Mouse (Mus musculus) bone marrow, adult 2 months (tissue): ENCODE measurements around the gene Olfr124. TPM values are rescaled to one million over a fixed set of nuclear protein-coding genes. Genes with fewer than 3 reads are reported as not detected.

Experiments
- H3K27ac ChIP-seq: fragments of 200-500 bp; 2 replicates; pipeline ENCODE4 v1.5.1; 2012; ENCODE audit warnings: low read depth, mild to moderate bottlenecking, control low read depth, inconsistent platforms, low read length; ENCODE audit not compliant: control insufficient read depth, poor library complexity, insufficient read depth
- H3K4me1 ChIP-seq: fragments of 200-500 bp; 2 replicates; pipeline ENCODE4 v1.6.1; 2011; ENCODE audit warnings: low read length; ENCODE audit not compliant: control insufficient read depth, insufficient read depth
- H3K4me3 ChIP-seq: fragments of 200-500 bp; replicated peaks from 2 replicates; pipeline ENCODE3; 2011; ENCODE audit warnings: mild to moderate bottlenecking, low read depth, low read length, control low read depth; ENCODE audit not compliant: control insufficient read depth
- CTCF ChIP-seq: fragments of 200-500 bp; IDR thresholded peaks from 2 replicates; pipeline ENCODE4 v1.5.1; 2011; ENCODE audit warnings: low read length, control low read depth; ENCODE audit not compliant: control insufficient read depth, insufficient read depth
- POLR2A ChIP-seq: fragments of 200-500 bp; IDR thresholded peaks from 2 replicates; pipeline ENCODE4 v1.6.1; 2011; ENCODE audit warnings: low read depth, mild to moderate bottlenecking, control low read depth, low read length, borderline replicate concordance; ENCODE audit not compliant: control insufficient read depth
- WGBS: fragments of 180-500 bp; shearing (Covaris S2); methylation state at CpG from one replicate; pipeline ENCODE4 v1.1.7; 2018; 5-methylcytosine and 5-hydroxymethylcytosine counted together
- polyA plus RNA-seq: library from polyadenylated mRNA; stranded (reverse); fragments of >200 nt; gene quantifications from 2 replicates; pipeline ENCODE4 v1.2.4, GENCODE M21; 2011; ENCODE audit warnings: low replicate concordance; ENCODE audit not compliant: missing spikeins, insufficient read depth, insufficient read length

The Olfr124 gene
- polyA plus RNA-seq = not detected in 2 replicates

DNA sequence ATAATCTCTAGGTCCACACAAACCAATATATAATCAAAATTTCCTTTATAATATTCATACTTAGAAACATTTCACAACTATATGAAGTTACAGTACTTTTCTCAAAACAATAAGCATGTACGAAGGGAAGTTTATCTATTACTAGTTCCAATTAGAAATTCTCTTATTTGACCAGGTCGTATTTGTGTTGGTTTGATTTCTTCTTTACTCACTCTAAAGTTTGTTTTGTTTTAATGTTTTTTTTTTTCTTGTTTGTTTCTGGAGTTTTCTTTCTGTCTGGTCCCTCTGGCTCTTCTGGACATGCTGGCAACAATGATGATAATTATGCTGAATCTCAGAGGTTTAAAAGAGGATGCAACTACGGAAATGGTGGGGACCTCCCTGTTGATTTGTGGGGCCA is at the start of gene Olfr124:
TSS of gene Olfr124 (plus strand) at position 301 of the 400 bp plus-strand sequence.
- no peak within 1 kb of the TSS for H3K4me3 ChIP-seq
- H3K27ac ChIP-seq = no peak within 1 kb of the TSS
- WGBS = 79% methylated on average over 3 of the region's 3 CpGs
- TF ChIP-seq CTCF (no peak), POLR2A (no peak)
- no peaks in the 10 kb centered on the region for H3K4me1 ChIP-seq

DNA sequence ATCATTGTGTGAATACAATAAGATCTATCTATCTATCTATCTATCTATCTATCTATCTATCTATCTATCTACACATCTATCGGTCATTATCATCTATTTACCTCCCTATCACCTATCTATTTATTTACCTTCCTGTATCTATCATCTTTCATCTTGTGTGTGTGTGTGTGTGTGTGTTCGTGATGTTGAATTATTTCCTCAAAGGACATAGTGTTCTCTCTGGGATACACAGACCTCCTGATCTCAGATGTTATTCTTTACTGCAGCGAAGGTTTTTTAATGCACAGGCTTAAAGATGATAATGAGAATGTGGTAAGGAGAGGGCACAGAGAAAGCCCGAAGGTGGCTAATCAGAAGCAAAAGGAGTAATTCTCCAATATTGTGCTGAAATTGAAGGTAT is 31.4 kb upstream of the Olfr124 start, which contains the start of gene Olfr122:
TSS of gene Olfr122 (plus strand) at position 301 of the 400 bp plus-strand sequence.
- no peak for TF ChIP-seq POLR2A
- TF ChIP-seq CTCF = no peak
- WGBS = 67% methylated on average over 4 of the region's 4 CpGs
- no peak within 1 kb of the TSS for H3K4me3 ChIP-seq
- no peaks in the 10 kb centered on the region for H3K4me1 ChIP-seq
- no peak within 1 kb of the TSS for H3K27ac ChIP-seq

DNA sequence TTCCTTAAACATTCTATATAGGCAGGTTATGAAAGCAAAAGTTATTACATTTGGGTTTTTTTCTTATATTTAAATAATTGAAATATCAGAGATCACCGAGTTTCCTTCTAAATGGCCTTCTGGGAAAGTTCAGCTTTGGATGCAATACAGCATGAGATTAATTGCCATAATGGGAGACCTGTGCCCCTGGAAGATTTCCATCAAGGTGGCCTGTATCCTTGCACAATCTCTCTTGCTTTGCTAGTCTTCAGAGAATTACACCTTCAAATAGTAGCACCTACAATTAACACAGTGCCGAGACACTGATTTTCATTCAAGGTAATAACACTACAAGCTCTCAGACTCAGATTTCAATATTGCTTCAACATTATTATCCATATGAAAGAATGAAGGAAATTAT is 6.5 kb upstream of the Olfr124 start, which contains the start of gene Olfr123:
TSS of gene Olfr123 (plus strand) at position 301 of the 400 bp plus-strand sequence.
- WGBS = 86% methylated on average over 2 of the region's 2 CpGs
- no peaks in the 10 kb centered on the region for H3K4me1 ChIP-seq
- H3K4me3 ChIP-seq = no peak within 1 kb of the TSS
- no peak within 1 kb of the TSS for H3K27ac ChIP-seq
- TF ChIP-seq CTCF (no peak), POLR2A (no peak)

DNA sequence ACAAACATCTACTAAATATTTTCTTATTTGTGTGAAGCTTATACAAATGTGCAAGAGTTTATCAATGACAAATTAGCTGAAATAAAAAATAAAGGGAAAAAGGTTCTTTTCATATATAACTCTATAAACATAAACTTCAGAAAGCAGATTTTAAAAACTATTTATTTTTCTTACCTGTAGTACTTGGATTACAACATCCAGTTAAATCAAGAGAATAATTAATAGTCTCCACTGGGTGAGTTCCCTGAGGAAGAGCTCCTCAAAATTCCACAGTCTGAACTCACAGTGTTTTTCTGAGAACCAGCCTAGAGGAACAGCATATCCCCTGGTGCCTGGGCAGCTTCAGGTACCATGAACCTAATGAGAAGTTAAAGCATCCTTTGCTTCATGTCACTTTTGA is 33.0 kb downstream of the Olfr124 start, which contains the start of gene Olfr125:
TSS of gene Olfr125 (plus strand) at position 301 of the 400 bp plus-strand sequence.
- no peak within 1 kb of the TSS for H3K4me3 ChIP-seq
- TF ChIP-seq POLR2A (no peak), CTCF (no peak)
- H3K4me1 ChIP-seq = no peaks in the 10 kb centered on the region

DNA sequence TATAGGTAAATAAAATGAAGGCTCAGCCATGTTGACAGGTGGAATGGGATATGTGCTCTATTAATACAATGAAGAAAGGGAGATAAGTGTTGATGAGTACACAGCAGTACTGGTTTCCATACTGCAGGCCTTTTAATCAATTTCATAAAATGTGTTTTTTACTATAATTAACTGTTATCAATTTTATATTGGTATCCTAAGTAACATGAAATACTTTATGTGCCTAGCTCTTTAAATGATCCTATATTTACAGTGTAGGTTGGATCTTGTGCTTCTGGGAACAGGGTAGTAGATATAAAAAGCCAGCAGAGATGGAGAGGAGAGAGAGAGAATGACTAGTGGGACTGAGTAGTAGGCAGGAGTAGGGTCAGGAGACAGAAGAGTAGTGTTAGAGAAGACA is 47.5 kb downstream of the Olfr124 start, which contains the start of gene Olfr126:
TSS of gene Olfr126 (plus strand) at position 301 of the 400 bp plus-strand sequence.
- Histone ChIP-seq H3K27ac (no peak within 1 kb of the TSS), H3K4me1 (no peaks in the 10 kb centered on the region), H3K4me3 (no peak within 1 kb of the TSS)
- TF ChIP-seq POLR2A = no peak
- no peak for TF ChIP-seq CTCF

More for the DNA sequence above, 33.0 kb downstream of the Olfr124 start, which contains the start of gene Olfr125:
- no peak within 1 kb of the TSS for H3K27ac ChIP-seq

Other genes with a start within 250 kb of the Olfr124 start
- gene Olfr112, start 230.4 kb upstream of the Olfr124 start, polyA plus RNA-seq = not detected in 2 replicates
- not detected in 2 replicates for gene Olfr113, start 222.2 kb upstream of the Olfr124 start, polyA plus RNA-seq
- gene Olfr114, start 207.1 kb upstream of the Olfr124 start, polyA plus RNA-seq = not detected in 2 replicates
- gene Olfr115, start 172.8 kb upstream of the Olfr124 start, polyA plus RNA-seq = not detected in 2 replicates
- gene Olfr116, start 172.7 kb upstream of the Olfr124 start, polyA plus RNA-seq = not detected in 2 replicates
- gene Olfr117, start 136.1 kb upstream of the Olfr124 start, polyA plus RNA-seq = not detected in 2 replicates
- gene Olfr118, start 132.9 kb upstream of the Olfr124 start, polyA plus RNA-seq = not detected in 2 replicates
- gene Olfr119, start 103.3 kb upstream of the Olfr124 start, polyA plus RNA-seq = not detected in 2 replicates
- gene Olfr120, start 78.1 kb upstream of the Olfr124 start, polyA plus RNA-seq = not detected in 2 replicates
- not detected in 2 replicates for gene Olfr121, start 51.0 kb upstream of the Olfr124 start, polyA plus RNA-seq
- not detected in 2 replicates for gene Olfr122, start 31.3 kb upstream of the Olfr124 start, polyA plus RNA-seq
- gene Olfr123, start 6.4 kb upstream of the Olfr124 start, polyA plus RNA-seq = not detected in 2 replicates
- gene Olfr125, start 33.1 kb downstream of the Olfr124 start, polyA plus RNA-seq = not detected in 2 replicates
- not detected in 2 replicates for gene Olfr126, start 47.6 kb downstream of the Olfr124 start, polyA plus RNA-seq
- gene Olfr127, start 100.5 kb downstream of the Olfr124 start, polyA plus RNA-seq = not detected in 2 replicates
- 0.27 TPM in 1 of 2 replicates, not detected in the other for gene Olfr128, start 120.7 kb downstream of the Olfr124 start, polyA plus RNA-seq
- gene Olfr761, start 153.2 kb downstream of the Olfr124 start, polyA plus RNA-seq = not detected in 2 replicates